Mouse (Mus musculus) MEL (cell line): ENCODE results near the gene Slc26a9. TPM values are rescaled to one million over a fixed set of nuclear protein-coding genes. Genes with fewer than 3 reads are reported as not detected.
"Not testable (repeated sequence)": the region's sequence is repeated elsewhere in the genome, so short reads cannot be mapped to it uniquely, and the experiment has no call there.

Experiments
- DNase-seq: peaks from one replicate; pipeline ENCODE4 v3.0.0; 2011; ENCODE audit warnings: low read depth, low spot score
- H3K27ac ChIP-seq: 2 replicates; pipeline ENCODE4 v1.5.1; 2012; ENCODE audit warnings: low read depth, mild to moderate bottlenecking, control low read depth, low read length, moderate library complexity; ENCODE audit not compliant: control insufficient read depth
- H3K27me3 ChIP-seq, 2 experiments: fragments of 150-350 bp in 1 of 2; sonication (generic) in 1 of 2; 2 replicates each; pipeline ENCODE4 v1.6.1; 2012; ENCODE audit warnings: low read length in 2 of 2, mild to moderate bottlenecking in 2 of 2, improper control_type of control experiment in 1 of 2, moderate library complexity in 1 of 2; ENCODE audit not compliant: insufficient read depth in 2 of 2, control insufficient read depth in 1 of 2
- H3K36me3 ChIP-seq, 2 experiments: 2 replicates each; pipeline ENCODE4 v1.6.1; 2012 to 2014; ENCODE audit warnings: low read length in 2 of 2, improper control_type of control experiment in 1 of 2, inconsistent platforms in 1 of 2, mild to moderate bottlenecking in 1 of 2; ENCODE audit not compliant: insufficient read depth in 2 of 2, control insufficient read depth in 1 of 2
- H3K4me1 ChIP-seq, 2 experiments: fragments of 150-350 bp in 1 of 2; sonication (generic) in 1 of 2; 2 replicates each; pipeline ENCODE4 v1.6.1; 2012; ENCODE audit warnings: low read length in 2 of 2, improper control_type of control experiment in 1 of 2, mild to moderate bottlenecking in 1 of 2; ENCODE audit not compliant: insufficient read depth in 2 of 2, control insufficient read depth in 1 of 2
- H3K4me3 ChIP-seq, 2 experiments: fragments of 150-350 bp in 1 of 2; sonication (generic) in 1 of 2; 2 replicates each; pipeline ENCODE4 v1.5.1; 2012; ENCODE audit warnings: low read depth in 2 of 2, low read length in 2 of 2, mild to moderate bottlenecking in 2 of 2, moderate library complexity in 2 of 2, control low read depth in 1 of 2, improper control_type of control experiment in 1 of 2; ENCODE audit not compliant: control insufficient read depth in 1 of 2, insufficient read depth in 1 of 2
- H3K79me2 ChIP-seq: 2 replicates; pipeline ENCODE4 v1.6.1; 2012; ENCODE audit warnings: mild to moderate bottlenecking, low read length, moderate library complexity; ENCODE audit not compliant: control insufficient read depth, poor library complexity, insufficient read depth
- H3K9ac ChIP-seq: 2 replicates; pipeline ENCODE4 v1.6.1; 2012; ENCODE audit warnings: low read depth, mild to moderate bottlenecking, control low read depth, low read length, moderate library complexity; ENCODE audit not compliant: control insufficient read depth, poor library complexity, severe bottlenecking
- H3K9me3 ChIP-seq: fragments of 150-350 bp; sonication (generic); replicated peaks from 2 replicates; pipeline ENCODE4 v1.6.1; 2012; ENCODE audit warnings: mild to moderate bottlenecking, low read length, improper control_type of control experiment, moderate library complexity; ENCODE audit not compliant: insufficient read depth
- BHLHE40 ChIP-seq: IDR thresholded peaks from 2 replicates; pipeline ENCODE4 v1.6.1; 2012; ENCODE audit warnings: low read depth, mild to moderate bottlenecking, inconsistent platforms, low read length, improper control_type of control experiment, borderline replicate concordance
- CHD1 ChIP-seq: IDR thresholded peaks from 2 replicates; pipeline ENCODE4 v1.6.1; 2012; ENCODE audit warnings: low read depth, mild to moderate bottlenecking, inconsistent platforms, low read length, improper control_type of control experiment
- ELF1 ChIP-seq: IDR thresholded peaks from 2 replicates; pipeline ENCODE4 v1.6.1; 2014; ENCODE audit warnings: low read depth, mild to moderate bottlenecking, inconsistent platforms, low read length, improper control_type of control experiment, moderate library complexity
- ETS1 ChIP-seq: IDR thresholded peaks from 2 replicates; pipeline ENCODE4 v1.6.1; 2012; ENCODE audit warnings: low read depth, mild to moderate bottlenecking, inconsistent platforms, low read length, improper control_type of control experiment, moderate library complexity
- GABPA ChIP-seq: IDR thresholded peaks from 2 replicates; pipeline ENCODE4 v1.6.1; 2012; ENCODE audit warnings: low read depth, mild to moderate bottlenecking, inconsistent platforms, low read length, improper control_type of control experiment, moderate library complexity
- MAX ChIP-seq: IDR thresholded peaks from 2 replicates; pipeline ENCODE4 v1.6.1; 2011; ENCODE audit warnings: low read length, improper control_type of control experiment
- MAZ ChIP-seq: IDR thresholded peaks from 2 replicates; pipeline ENCODE4 v1.6.1; 2012; ENCODE audit warnings: low read depth, mild to moderate bottlenecking, inconsistent platforms, low read length, improper control_type of control experiment
- POLR2AphosphoS5 ChIP-seq: IDR thresholded peaks from 2 replicates; pipeline ENCODE4 v1.6.1; 2012; ENCODE audit warnings: low read depth, borderline replicate concordance, mild to moderate bottlenecking, inconsistent platforms, low read length, moderate library complexity, mixed read lengths
- RAD21 ChIP-seq: IDR thresholded peaks from 2 replicates; pipeline ENCODE4 v1.6.1; 2011; ENCODE audit warnings: mild to moderate bottlenecking, low read depth, low read length, improper control_type of control experiment
- TAL1 ChIP-seq: IDR thresholded peaks from 2 replicates; pipeline ENCODE4 v1.6.1; 2012; ENCODE audit warnings: mild to moderate bottlenecking, inconsistent platforms, low read length, moderate library complexity, mixed read lengths
- TBP ChIP-seq: IDR thresholded peaks from 2 replicates; pipeline ENCODE4 v1.8.0; 2011; ENCODE audit warnings: low read depth, low read length, improper control_type of control experiment
- TCF12 ChIP-seq: IDR thresholded peaks from 2 replicates; pipeline ENCODE4 v1.6.1; 2014; ENCODE audit warnings: low read depth, mild to moderate bottlenecking, inconsistent platforms, low read length, improper control_type of control experiment, moderate library complexity
- UBTF ChIP-seq: IDR thresholded peaks from 2 replicates; pipeline ENCODE4 v1.6.1; 2012; ENCODE audit warnings: low read depth, mild to moderate bottlenecking, inconsistent platforms, low read length, improper control_type of control experiment, moderate library complexity, borderline replicate concordance; ENCODE audit not compliant: insufficient read depth
- USF2 ChIP-seq, 2 experiments: IDR thresholded peaks; 2 replicates each; pipeline ENCODE4 v1.6.1; 2011 to 2012; ENCODE audit warnings: improper control_type of control experiment in 2 of 2, low read length in 2 of 2, borderline replicate concordance in 1 of 2, inconsistent platforms in 1 of 2, low read depth in 1 of 2, mild to moderate bottlenecking in 1 of 2; ENCODE audit not compliant: insufficient read depth in 1 of 2
- ZC3H11A ChIP-seq: IDR thresholded peaks from 2 replicates; pipeline ENCODE4 v1.6.1; 2012; ENCODE audit warnings: low read depth, mild to moderate bottlenecking, inconsistent platforms, low read length, improper control_type of control experiment
- ZMIZ1 ChIP-seq: IDR thresholded peaks from 2 replicates; pipeline ENCODE4 v1.6.1; 2012; ENCODE audit warnings: low read depth, mild to moderate bottlenecking, inconsistent platforms, low read length, improper control_type of control experiment, moderate library complexity
- polyA plus RNA-seq, 2 experiments: library from polyadenylated mRNA; stranded (reverse) in 1 of 2; unstranded in 1 of 2; fragments of >175 nt in 1 of 2; fragments of >200 nt in 1 of 2; gene quantifications; 2 replicates each; pipeline versions ENCODE4 v1.2.1 to v1.2.4; 2012; ENCODE audit warnings: low replicate concordance in 2 of 2, low read depth in 1 of 2; ENCODE audit not compliant: insufficient read length in 2 of 2, insufficient read depth in 1 of 2, missing spikeins in 1 of 2
- total RNA-seq: library from RNA; depleted of rRNA; stranded (reverse); fragments of 300-350 nt; gene quantifications from 2 replicates; pipeline ENCODE4 v1.2.3, GENCODE M21; 2012

The Slc26a9 gene
- total and polyA plus RNA-seq, 3 experiments = 0.04 TPM; not detected in 2

GRCm38 (mm10) chr1:131814191-131814590 lies 70.4 kb downstream of the Slc26a9 start (continued):
- TF ChIP-seq ZC3H11A (peak; percentile 43; the same call in 1 of the 2 replicates), ZMIZ1 (no peak), ETS1 (no peak), TBP (no peak), ELF1 (no peak), MAX (no peak), RAD21 (peak; percentile 28), USF2 (IDR thresholded peaks at IDR 0.05; ENCODE audit: borderline replicate concordance in 1 of 2, insufficient read depth in 1 of 2, low read depth in 1 of 2, low read length in 2 of 2) (no peak), MAZ (no peak), TCF12 (no peak)

GRCm38 (mm10) chr1:131816886-131817285 lies 73.1 kb downstream of the Slc26a9 start:
- Histone ChIP-seq H3K9me3 (no peaks in the 10 kb centered on the region), H3K27ac (no peak overlapping the region), H3K79me2 (no peaks in the 10 kb centered on the region), H3K36me3 (no peaks in the 10 kb centered on the region), H3K27me3 (peaks cover 34 to 45% of the 10 kb centered on the region in 2 experiments), H3K4me3 (no peak overlapping the region), H3K4me1 (no peaks in the 10 kb centered on the region), H3K9ac (no peak overlapping the region)
- DNase-seq = no peak
- TF ChIP-seq BHLHE40 = no peak
- TF ChIP-seq CHD1 = no peak
- no peak for TF ChIP-seq TBP
- no peak for TF ChIP-seq UBTF
- no peak for TF ChIP-seq GABPA
- no peak for TF ChIP-seq TAL1
- no peak for TF ChIP-seq POLR2AphosphoS5

GRCm38 (mm10) chr1:131820353-131820752 lies 76.5 kb downstream of the Slc26a9 start:
- H3K9me3 ChIP-seq, H3K9ac ChIP-seq, H3K79me2 ChIP-seq, H3K36me3 ChIP-seq, DNase-seq, H3K27ac ChIP-seq, H3K4me3 ChIP-seq, H3K4me1 ChIP-seq: not testable (repeated sequence)
- peaks cover 35 to 43% of the 10 kb centered on the region in 2 experiments for H3K27me3 ChIP-seq
